Mouse (Mus musculus) liver, adult 2 months (tissue): ENCODE measurements at regions not wholly inside any gene's neighbourhood (a gene's known extent, or its start where the extent isn't known, plus 50 kb on each side); places are given as distances from the start of the nearest gene placed in this dataset.

Experiments used
- CTCF ChIP-seq: fragments of 200-500 bp; IDR thresholded peaks from 2 replicates; pipeline ENCODE4 v1.5.1; 2011; ENCODE audit warnings: low read depth, low read length, control low read depth
- POLR2A ChIP-seq: fragments of 200-500 bp; IDR thresholded peaks from 2 replicates; pipeline ENCODE4 v1.6.1; 2011; ENCODE audit warnings: low read length, control low read depth; ENCODE audit not compliant: insufficient read depth; ENCODE audit errors: extremely low read depth

DNA sequence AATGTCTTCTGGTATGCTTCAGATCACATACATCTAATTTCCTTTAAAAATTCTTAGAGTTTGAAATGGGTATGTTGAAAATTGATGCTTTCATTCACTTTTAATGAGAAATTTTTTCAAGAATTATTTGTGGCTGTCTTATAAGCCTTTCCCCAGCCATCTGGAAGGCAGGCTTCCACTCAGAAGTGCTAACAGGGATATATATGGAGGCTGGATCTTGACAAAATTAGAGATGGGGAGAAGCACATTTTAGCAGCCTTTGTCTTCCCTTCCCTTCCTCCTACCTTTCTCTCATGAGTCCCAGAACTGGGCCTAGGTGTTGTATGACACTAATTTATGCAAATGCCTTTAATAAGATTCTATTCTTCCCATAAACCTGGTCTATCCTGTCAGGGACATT, 1387.8 kb upstream of the Lrrc6 start:
- TF ChIP-seq CTCF = no peak
- TF ChIP-seq POLR2A = no peak
